Mouse (Mus musculus): Measurements from ENCODE around the gene Rsph10b.

Rsph10b gene

GRCm38 (mm10) chr5:143932831-143933230 lies at the start of gene Rsph10b:
Rsph10b (plus strand) TSS chr5:143933035.
- DNase-seq: peak; percentile 19

GRCm38 (mm10) chr5:143885274-143885673 lies 47.6 kb upstream of the Rsph10b start:
- DNase-seq: no peak

- DNase-seq: no peak
Measured at GRCm38 (mm10) chr5:143890741-143891140, 42.1 kb upstream of the Rsph10b start.

- DNase-seq: no peak
Measured at GRCm38 (mm10) chr5:143892255-143892886, 40.5 kb upstream of the Rsph10b start.

- DNase-seq: no peak
Measured at GRCm38 (mm10) chr5:143893396-143893795, 39.4 kb upstream of the Rsph10b start.

- DNase-seq: no peak
Measured at GRCm38 (mm10) chr5:143897635-143898330, 35.1 kb upstream of the Rsph10b start, which contains the start of gene Ankrd61. Ankrd61 (minus strand) TSS chr5:143897685.

GRCm38 (mm10) chr5:143902111-143902510 lies 30.7 kb upstream of the Rsph10b start:
- DNase-seq: peak; percentile 23

- no peak for DNase-seq
Measured at GRCm38 (mm10) chr5:143903813-143904212, 29.0 kb upstream of the Rsph10b start.

- DNase-seq: no peak
Measured at GRCm38 (mm10) chr5:143906429-143906828, 26.4 kb upstream of the Rsph10b start.

- DNase-seq: no peak
Measured at GRCm38 (mm10) chr5:143908926-143909325, 23.9 kb upstream of the Rsph10b start.

- peak; percentile 86 for DNase-seq
Measured at GRCm38 (mm10) chr5:143909417-143910400, 23.1 kb upstream of the Rsph10b start, which contains the start of the genes Aimp2 and Pms2. Aimp2 (minus strand) TSS chr5:143909847. Pms2 (plus strand) TSS chr5:143909964.

- DNase-seq: no peak
Measured at GRCm38 (mm10) chr5:143916221-143916620, 16.6 kb upstream of the Rsph10b start.

GRCm38 (mm10) chr5:143917418-143917817 lies 15.4 kb upstream of the Rsph10b start:
- no peak for DNase-seq

GRCm38 (mm10) chr5:143918120-143918519 lies 14.7 kb upstream of the Rsph10b start:
- no peak for DNase-seq

- no peak for DNase-seq
Measured at GRCm38 (mm10) chr5:143924781-143925452, 7.9 kb upstream of the Rsph10b start.

- DNase-seq: no peak
Measured at GRCm38 (mm10) chr5:143927875-143928274, 5.0 kb upstream of the Rsph10b start, which contains the start of gene Gm42421. Gm42421 (plus strand) TSS chr5:143928175.

GRCm38 (mm10) chr5:143929291-143929690 lies 3.5 kb upstream of the Rsph10b start:
- DNase-seq: no peak

- DNase-seq: no peak
Measured at GRCm38 (mm10) chr5:143930656-143931055, 2.2 kb upstream of the Rsph10b start.

GRCm38 (mm10) chr5:143931863-143932580 lies 813 bp upstream of the Rsph10b start:
- no peak for DNase-seq

GRCm38 (mm10) chr5:143933414-143933813 lies 579 bp downstream of the Rsph10b start:
- DNase-seq: no peak

GRCm38 (mm10) chr5:143933875-143934274 lies 1.0 kb downstream of the Rsph10b start:
- DNase-seq: no peak

GRCm38 (mm10) chr5:143936156-143936555 lies 3.3 kb downstream of the Rsph10b start:
- no peak for DNase-seq

Measured in right cerebral cortex, postnatal 4 days (tissue).